Mouse (Mus musculus) MEL (cell line): ENCODE measurements around the gene Gid4. TPM values are rescaled to one million over a fixed set of nuclear protein-coding genes. Genes with fewer than 3 reads are reported as not detected.

Experiments
- DNase-seq: peaks from one replicate; pipeline ENCODE4 v3.0.0; 2011; ENCODE audit warnings: low read depth, low spot score
- H3K27ac ChIP-seq: 2 replicates; pipeline ENCODE4 v1.5.1; 2012; ENCODE audit warnings: low read depth, mild to moderate bottlenecking, control low read depth, low read length, moderate library complexity; ENCODE audit not compliant: control insufficient read depth
- H3K27me3 ChIP-seq, 2 experiments: fragments of 150-350 bp in 1 of 2; sonication (generic) in 1 of 2; 2 replicates each; pipeline ENCODE4 v1.6.1; 2012; ENCODE audit warnings: low read length in 2 of 2, mild to moderate bottlenecking in 2 of 2, improper control_type of control experiment in 1 of 2, moderate library complexity in 1 of 2; ENCODE audit not compliant: insufficient read depth in 2 of 2, control insufficient read depth in 1 of 2
- H3K36me3 ChIP-seq, 2 experiments: 2 replicates each; pipeline ENCODE4 v1.6.1; 2012 to 2014; ENCODE audit warnings: low read length in 2 of 2, improper control_type of control experiment in 1 of 2, inconsistent platforms in 1 of 2, mild to moderate bottlenecking in 1 of 2; ENCODE audit not compliant: insufficient read depth in 2 of 2, control insufficient read depth in 1 of 2
- H3K4me1 ChIP-seq, 2 experiments: fragments of 150-350 bp in 1 of 2; sonication (generic) in 1 of 2; 2 replicates each; pipeline ENCODE4 v1.6.1; 2012; ENCODE audit warnings: low read length in 2 of 2, improper control_type of control experiment in 1 of 2, mild to moderate bottlenecking in 1 of 2; ENCODE audit not compliant: insufficient read depth in 2 of 2, control insufficient read depth in 1 of 2
- H3K4me3 ChIP-seq, 2 experiments: fragments of 150-350 bp in 1 of 2; sonication (generic) in 1 of 2; 2 replicates each; pipeline ENCODE4 v1.5.1; 2012; ENCODE audit warnings: low read depth in 2 of 2, low read length in 2 of 2, mild to moderate bottlenecking in 2 of 2, moderate library complexity in 2 of 2, control low read depth in 1 of 2, improper control_type of control experiment in 1 of 2; ENCODE audit not compliant: control insufficient read depth in 1 of 2, insufficient read depth in 1 of 2
- H3K79me2 ChIP-seq: 2 replicates; pipeline ENCODE4 v1.6.1; 2012; ENCODE audit warnings: mild to moderate bottlenecking, low read length, moderate library complexity; ENCODE audit not compliant: control insufficient read depth, poor library complexity, insufficient read depth
- H3K9ac ChIP-seq: 2 replicates; pipeline ENCODE4 v1.6.1; 2012; ENCODE audit warnings: low read depth, mild to moderate bottlenecking, control low read depth, low read length, moderate library complexity; ENCODE audit not compliant: control insufficient read depth, poor library complexity, severe bottlenecking
- H3K9me3 ChIP-seq: fragments of 150-350 bp; sonication (generic); replicated peaks from 2 replicates; pipeline ENCODE4 v1.6.1; 2012; ENCODE audit warnings: mild to moderate bottlenecking, low read length, improper control_type of control experiment, moderate library complexity; ENCODE audit not compliant: insufficient read depth
- CHD2 ChIP-seq: IDR thresholded peaks from 2 replicates; pipeline ENCODE4 v1.6.1; 2011; ENCODE audit warnings: low read length, improper control_type of control experiment
- CTCF ChIP-seq, 3 experiments: IDR thresholded peaks in 2 of 3; conservative IDR thresholded peaks in 1 of 3; 2 replicates each; pipeline ENCODE4 v1.5.1; 2011 to 2012; ENCODE audit warnings: low read length in 3 of 3, low read depth in 2 of 3, mild to moderate bottlenecking in 2 of 3, improper control_type of control experiment in 1 of 3, inconsistent platforms in 1 of 3, mixed read lengths in 1 of 3, moderate library complexity in 1 of 3; ENCODE audit not compliant: control insufficient read depth in 1 of 3, insufficient read depth in 1 of 3, poor library complexity in 1 of 3, severe bottlenecking in 1 of 3
- E2F4 ChIP-seq: IDR thresholded peaks from 2 replicates; pipeline ENCODE4 v1.6.1; 2011; ENCODE audit warnings: low read depth, low read length, improper control_type of control experiment, borderline replicate concordance
- ETS1 ChIP-seq: IDR thresholded peaks from 2 replicates; pipeline ENCODE4 v1.6.1; 2012; ENCODE audit warnings: low read depth, mild to moderate bottlenecking, inconsistent platforms, low read length, improper control_type of control experiment, moderate library complexity
- GATA1 ChIP-seq: IDR thresholded peaks from 2 replicates; pipeline ENCODE4 v1.6.1; 2011; ENCODE audit warnings: low read depth, low read length, improper control_type of control experiment
- KAT2A ChIP-seq: conservative IDR thresholded peaks from 2 replicates; pipeline ENCODE4 v1.6.1; 2012; ENCODE audit warnings: low read depth, low read length, improper control_type of control experiment, inconsistent platforms
- MAX ChIP-seq: IDR thresholded peaks from 2 replicates; pipeline ENCODE4 v1.6.1; 2011; ENCODE audit warnings: low read length, improper control_type of control experiment
- MYC ChIP-seq: IDR thresholded peaks from 2 replicates; pipeline ENCODE4 v1.6.1; 2011; ENCODE audit warnings: low read depth, mild to moderate bottlenecking, low read length, improper control_type of control experiment, moderate library complexity
- POLR2AphosphoS2 ChIP-seq: IDR thresholded peaks from 2 replicates; pipeline ENCODE4 v1.6.1; 2011; ENCODE audit warnings: low read length, improper control_type of control experiment
- POLR2AphosphoS5 ChIP-seq: IDR thresholded peaks from 2 replicates; pipeline ENCODE4 v1.6.1; 2012; ENCODE audit warnings: low read depth, borderline replicate concordance, mild to moderate bottlenecking, inconsistent platforms, low read length, moderate library complexity, mixed read lengths
- RAD21 ChIP-seq: IDR thresholded peaks from 2 replicates; pipeline ENCODE4 v1.6.1; 2011; ENCODE audit warnings: mild to moderate bottlenecking, low read depth, low read length, improper control_type of control experiment
- SIN3A ChIP-seq: IDR thresholded peaks from 2 replicates; pipeline ENCODE4 v1.6.1; 2012; ENCODE audit warnings: low read length, improper control_type of control experiment, inconsistent platforms
- SMC3 ChIP-seq: IDR thresholded peaks from 2 replicates; pipeline ENCODE4 v1.6.1; 2011; ENCODE audit warnings: low read depth, low read length, improper control_type of control experiment
- USF2 ChIP-seq, 2 experiments: IDR thresholded peaks; 2 replicates each; pipeline ENCODE4 v1.6.1; 2011 to 2012; ENCODE audit warnings: improper control_type of control experiment in 2 of 2, low read length in 2 of 2, borderline replicate concordance in 1 of 2, inconsistent platforms in 1 of 2, low read depth in 1 of 2, mild to moderate bottlenecking in 1 of 2; ENCODE audit not compliant: insufficient read depth in 1 of 2
- ZNF384 ChIP-seq: IDR thresholded peaks from 2 replicates; pipeline ENCODE4 v1.6.1; 2012; ENCODE audit warnings: low read depth, mild to moderate bottlenecking, inconsistent platforms, low read length, improper control_type of control experiment
- polyA plus RNA-seq, 2 experiments: library from polyadenylated mRNA; stranded (reverse) in 1 of 2; unstranded in 1 of 2; fragments of >175 nt in 1 of 2; fragments of >200 nt in 1 of 2; gene quantifications; 2 replicates each; pipeline versions ENCODE4 v1.2.1 to v1.2.4; 2012; ENCODE audit warnings: low replicate concordance in 2 of 2, low read depth in 1 of 2; ENCODE audit not compliant: insufficient read length in 2 of 2, insufficient read depth in 1 of 2, missing spikeins in 1 of 2
- total RNA-seq: library from RNA; depleted of rRNA; stranded (reverse); fragments of 300-350 nt; gene quantifications from 2 replicates; pipeline ENCODE4 v1.2.3, GENCODE M21; 2012

The Gid4 gene
- total and polyA plus RNA-seq, 3 experiments, result 25.3 to 114 (median 28.6) TPM

- TF ChIP-seq SMC3, result peak; percentile 19; the same call in 1 of the 2 replicates
- TF ChIP-seq CHD2, result no peak
- no peak for TF ChIP-seq USF2 (IDR thresholded peaks at IDR 0.05; ENCODE audit: borderline replicate concordance in 1 of 2, insufficient read depth in 1 of 2, low read depth in 1 of 2, low read length in 2 of 2)
- TF ChIP-seq CTCF (IDR thresholded peaks at IDR 0.05 in 2 of 3, conservative IDR thresholded peaks at IDR 0.05 in 1 of 3; ENCODE audit: control insufficient read depth in 1 of 3, insufficient read depth in 1 of 3, low read depth in 2 of 3, low read length in 3 of 3, poor library complexity in 1 of 3, severe bottlenecking in 1 of 3), result peak in 2 of 3 experiments; percentile 3 to 34; a peak in 2 of 6 replicates
- TF ChIP-seq RAD21, result peak; percentile 18
- TF ChIP-seq ZNF384, result peak; percentile 79
- H3K27me3 ChIP-seq, result no peaks in the 10 kb centered on the region
- no peaks in the 10 kb centered on the region for H3K9me3 ChIP-seq
- no peaks in the 10 kb centered on the region for H3K79me2 ChIP-seq
- H3K36me3 ChIP-seq, result no peaks in the 10 kb centered on the region
- H3K4me3 ChIP-seq, result no peak overlapping the region
- H3K27ac ChIP-seq, result no peak overlapping the region
- H3K4me1 ChIP-seq, result no peaks in the 10 kb centered on the region
- DNase-seq, result no peak
- no peak overlapping the region for H3K9ac ChIP-seq
These were observed 57.6 kb downstream of the Gid4 start for GRCm38 (mm10) chr11:60474534-60474933.

GRCm38 (mm10) chr11:60475668-60476362 lies 58.9 kb downstream of the Gid4 start:
- no peak overlapping the region for H3K9ac ChIP-seq
- no peak for TF ChIP-seq GATA1
- TF ChIP-seq E2F4, result no peak
- no peak for TF ChIP-seq MYC
- no peak for TF ChIP-seq KAT2A
- no peak for TF ChIP-seq POLR2AphosphoS5
- no peak for TF ChIP-seq CTCF (IDR thresholded peaks at IDR 0.05 in 2 of 3, conservative IDR thresholded peaks at IDR 0.05 in 1 of 3; ENCODE audit: control insufficient read depth in 1 of 3, insufficient read depth in 1 of 3, low read depth in 2 of 3, low read length in 3 of 3, poor library complexity in 1 of 3, severe bottlenecking in 1 of 3)
- TF ChIP-seq SMC3, result no peak
- no peak for TF ChIP-seq ETS1
- no peak for TF ChIP-seq POLR2AphosphoS2
- no peak for TF ChIP-seq SIN3A
- TF ChIP-seq MAX, result no peak
- TF ChIP-seq, all 39 proteins: peak for 0
- no peak for DNase-seq
- Histone ChIP-seq H3K27ac (no peak overlapping the region), H3K79me2 (no peaks in the 10 kb centered on the region), H3K4me3 (no peak overlapping the region), H3K9me3 (no peaks in the 10 kb centered on the region), H3K4me1 (no peaks in the 10 kb centered on the region), H3K27me3 (no peaks in the 10 kb centered on the region), H3K36me3 (no peaks in the 10 kb centered on the region)
